Mouse (Mus musculus): ENCODE measurements around the gene Ash1l. TPM values are rescaled to one million over a fixed set of nuclear protein-coding genes. Genes with fewer than 3 reads are reported as not detected.
A peak's percentile ranks its signal among the peaks of the same experiment; 100 is the strongest.
"Not testable (repeated sequence)": the region's sequence is repeated elsewhere in the genome, so short reads cannot be mapped to it uniquely, and the experiment has no call there.

Ash1l gene
- polyA plus RNA-seq, 1 experiment from 2014 or later = 21.3 TPM

- H3K27me3 ChIP-seq = no peaks in the 10 kb centered on the region
- no peak overlapping the region for H3K27ac ChIP-seq
- H3K4me2 ChIP-seq = no peak overlapping the region
- no peak overlapping the region for H3K9ac ChIP-seq
- H3K9me3 ChIP-seq = no peaks in the 10 kb centered on the region
- no peak for ATAC-seq (ENCODE audit: insufficient number of reproducible peaks, low FRiP score, low TSS enrichment, low read depth)
- peaks cover 99% of the 10 kb centered on the region for H3K36me3 ChIP-seq
- no peaks in the 10 kb centered on the region for H3K4me1 ChIP-seq
- WGBS = 82% methylated on average over 2 of the region's 2 CpGs
- H3K4me3 ChIP-seq = no peak overlapping the region
Measured at GRCm38 (mm10) chr3:88925651-88926050, 24.8 kb upstream of the Ash1l start.

- no peak overlapping the region for H3K4me2 ChIP-seq
Measured at GRCm38 (mm10) chr3:88929501-88929900, 20.9 kb upstream of the Ash1l start.

GRCm38 (mm10) chr3:88939071-88939470 lies 11.4 kb upstream of the Ash1l start:
- peaks cover 72% of the 10 kb centered on the region for H3K36me3 ChIP-seq
- WGBS = 93% methylated on average over 10 of the region's 10 CpGs

More at GRCm38 (mm10) chr3:88929501-88929900, 20.9 kb upstream of the Ash1l start:
- H3K27ac ChIP-seq = no peak overlapping the region
- 70% methylated on average over 3 of the region's 3 CpGs for WGBS
- H3K4me3 ChIP-seq = no peak overlapping the region
- peaks cover 93% of the 10 kb centered on the region for H3K36me3 ChIP-seq
- H3K9ac ChIP-seq = no peak overlapping the region
- H3K27me3 ChIP-seq = no peaks in the 10 kb centered on the region
- H3K4me1 ChIP-seq = no peaks in the 10 kb centered on the region
- no peaks in the 10 kb centered on the region for H3K9me3 ChIP-seq
- no peak for ATAC-seq (ENCODE audit: insufficient number of reproducible peaks, low FRiP score, low TSS enrichment, low read depth)

GRCm38 (mm10) chr3:88939749-88940148 lies 10.7 kb upstream of the Ash1l start:
- ATAC-seq (ENCODE audit: insufficient number of reproducible peaks, low FRiP score, low TSS enrichment, low read depth) = no peak
- Histone ChIP-seq H3K4me2 (no peak overlapping the region), H3K36me3 (peaks cover 66% of the 10 kb centered on the region), H3K4me1 (no peaks in the 10 kb centered on the region), H3K9me3 (no peaks in the 10 kb centered on the region), H3K27ac (no peak overlapping the region), H3K4me3 (no peak overlapping the region), H3K27me3 (no peaks in the 10 kb centered on the region), H3K9ac (no peak overlapping the region)
- 65% methylated on average over 3 of the region's 3 CpGs for WGBS

More at GRCm38 (mm10) chr3:88939071-88939470, 11.4 kb upstream of the Ash1l start:
- Histone ChIP-seq H3K27me3 (no peaks in the 10 kb centered on the region), H3K9me3 (no peaks in the 10 kb centered on the region), H3K4me2 (no peak overlapping the region), H3K27ac (no peak overlapping the region), H3K4me3 (no peak overlapping the region), H3K9ac (no peak overlapping the region), H3K4me1 (no peaks in the 10 kb centered on the region)
- ATAC-seq (ENCODE audit: insufficient number of reproducible peaks, low FRiP score, low TSS enrichment, low read depth) = no peak

GRCm38 (mm10) chr3:88942316-88942880 lies 8.0 kb upstream of the Ash1l start:
- H3K27ac ChIP-seq = no peak overlapping the region
- H3K4me3 ChIP-seq = no peak overlapping the region
- no peak overlapping the region for H3K9ac ChIP-seq
- H3K27me3 ChIP-seq = no peaks in the 10 kb centered on the region
- no peak overlapping the region for H3K4me2 ChIP-seq
- WGBS = 94% methylated on average over 10 of the region's 10 CpGs
- peaks cover 43% of the 10 kb centered on the region for H3K36me3 ChIP-seq
- no peak for ATAC-seq (ENCODE audit: insufficient number of reproducible peaks, low FRiP score, low TSS enrichment, low read depth)
- H3K4me1 ChIP-seq = 0 out of 2 replicates have a peak, but pooled peaks cover 2% of the 10 kb centered on the region
- no peaks in the 10 kb centered on the region for H3K9me3 ChIP-seq

DNA sequence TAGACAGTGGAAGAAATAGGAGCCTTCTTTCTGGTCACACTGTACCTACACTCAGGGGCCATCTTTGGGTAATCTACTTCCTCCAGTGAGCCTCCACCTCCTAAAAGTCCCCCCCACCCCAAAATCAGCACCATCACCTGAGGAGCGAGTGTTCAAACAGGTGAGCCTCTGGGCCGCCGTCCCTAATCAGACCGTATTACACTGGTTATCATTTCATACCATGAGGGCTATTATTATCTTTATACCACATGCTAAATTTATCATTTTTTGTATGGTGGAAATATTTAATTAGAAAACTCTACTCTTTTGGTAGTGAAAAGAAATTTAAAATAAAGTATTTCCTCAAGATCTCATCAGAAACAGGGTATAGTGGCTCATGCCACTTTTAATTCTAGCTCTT lies 6.3 kb upstream of the Ash1l start:
- Histone ChIP-seq H3K27ac (no peak overlapping the region), H3K9ac (no peak overlapping the region), H3K27me3 (no peaks in the 10 kb centered on the region), H3K4me3 (no peak overlapping the region), H3K4me2 (no peak overlapping the region), H3K4me1 (peaks cover 14% of the 10 kb centered on the region), H3K36me3 (peaks cover 28% of the 10 kb centered on the region), H3K9me3 (no peaks in the 10 kb centered on the region)
- 89% methylated on average over 4 of the region's 4 CpGs for whole genome bisulfite sequencing
- no peak for ATAC-seq (ENCODE audit: insufficient number of reproducible peaks, low FRiP score, low TSS enrichment, low read depth)

GRCm38 (mm10) chr3:88949786-88950575 lies 441 bp upstream of the Ash1l start:
- Histone ChIP-seq H3K4me1 (peaks cover 30% of the 10 kb centered on the region), H3K4me3 (peak overlapping the region; percentile 84), H3K27me3 (no peaks in the 10 kb centered on the region), H3K36me3 (no peaks in the 10 kb centered on the region), H3K9ac (peak overlapping the region; percentile 91), H3K4me2 (peak overlapping the region; percentile 57), H3K9me3 (no peaks in the 10 kb centered on the region), H3K27ac (peak overlapping the region; percentile 100)
- peak; percentile 91 for ATAC-seq (ENCODE audit: insufficient number of reproducible peaks, low FRiP score, low TSS enrichment, low read depth)
- WGBS = under 1% methylated on average over 62 of the region's 92 CpGs

- Histone ChIP-seq H3K27ac (peak overlapping the region; percentile 100), H3K9ac (peak overlapping the region; percentile 91), H3K4me3 (peak overlapping the region; percentile 84), H3K4me2 (peak overlapping the region; percentile 50), H3K27me3 (no peaks in the 10 kb centered on the region), H3K36me3 (no peaks in the 10 kb centered on the region), H3K4me1 (peaks cover 30% of the 10 kb centered on the region), H3K9me3 (no peaks in the 10 kb centered on the region)
- no peak for ATAC-seq (ENCODE audit: insufficient number of reproducible peaks, low FRiP score, low TSS enrichment, low read depth)
- WGBS = 2% methylated on average over 5 of the region's 5 CpGs
Measured at GRCm38 (mm10) chr3:88951327-88951800, 942 bp downstream of the Ash1l start.

GRCm38 (mm10) chr3:88953246-88953645 lies 2.8 kb downstream of the Ash1l start:
- H3K36me3 ChIP-seq = no peaks in the 10 kb centered on the region
- ATAC-seq (ENCODE audit: insufficient number of reproducible peaks, low FRiP score, low TSS enrichment, low read depth) = no peak
- H3K9ac ChIP-seq = no peak overlapping the region
- H3K27ac ChIP-seq = no peak overlapping the region
- H3K27me3 ChIP-seq = no peaks in the 10 kb centered on the region
- H3K4me3 ChIP-seq = no peak overlapping the region
- peaks cover 21% of the 10 kb centered on the region for H3K4me1 ChIP-seq
- no peaks in the 10 kb centered on the region for H3K9me3 ChIP-seq
- no peak overlapping the region for H3K4me2 ChIP-seq
- 79% methylated on average over 4 of the region's 4 CpGs for WGBS

GRCm38 (mm10) chr3:88953736-88954135 lies 3.3 kb downstream of the Ash1l start:
- H3K9me3 ChIP-seq = no peaks in the 10 kb centered on the region
- H3K4me3 ChIP-seq = no peak overlapping the region
- no peaks in the 10 kb centered on the region for H3K36me3 ChIP-seq
- H3K27ac ChIP-seq = no peak overlapping the region
- no peak overlapping the region for H3K4me2 ChIP-seq
- H3K4me1 ChIP-seq = peaks cover 18% of the 10 kb centered on the region; the same call in 1 of the 2 replicates
- H3K9ac ChIP-seq = no peak overlapping the region
- no peaks in the 10 kb centered on the region for H3K27me3 ChIP-seq
- ATAC-seq (ENCODE audit: insufficient number of reproducible peaks, low FRiP score, low TSS enrichment, low read depth) = no peak

DNA sequence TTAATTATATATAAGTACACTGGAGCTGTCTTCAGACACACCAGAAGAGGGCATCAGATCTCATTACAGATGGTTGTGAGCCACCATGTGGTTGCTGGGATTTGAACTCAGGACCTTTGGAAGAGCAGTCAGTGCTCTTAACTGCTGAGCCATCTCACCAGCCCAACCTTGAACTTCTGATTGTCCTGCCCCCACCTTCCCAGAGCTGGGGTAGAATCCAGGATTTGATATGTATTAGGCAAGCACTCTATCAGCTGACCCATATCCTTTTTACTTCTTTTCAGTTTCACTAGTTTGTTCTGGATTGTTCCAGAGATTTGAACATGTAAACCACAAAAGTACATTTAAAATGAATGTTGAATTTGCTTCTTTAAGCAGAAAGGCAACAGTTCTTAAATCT lies 12.8 kb downstream of the Ash1l start:
- not testable (repeated sequence) for H3K9ac ChIP-seq; H3K27me3 ChIP-seq; H3K9me3 ChIP-seq; H3K4me3 ChIP-seq; H3K4me1 ChIP-seq; H3K27ac ChIP-seq; H3K4me2 ChIP-seq; ATAC-seq (ENCODE audit: insufficient number of reproducible peaks, low FRiP score, low TSS enrichment, low read depth)
- peaks cover 17% of the 10 kb centered on the region for H3K36me3 ChIP-seq

DNA sequence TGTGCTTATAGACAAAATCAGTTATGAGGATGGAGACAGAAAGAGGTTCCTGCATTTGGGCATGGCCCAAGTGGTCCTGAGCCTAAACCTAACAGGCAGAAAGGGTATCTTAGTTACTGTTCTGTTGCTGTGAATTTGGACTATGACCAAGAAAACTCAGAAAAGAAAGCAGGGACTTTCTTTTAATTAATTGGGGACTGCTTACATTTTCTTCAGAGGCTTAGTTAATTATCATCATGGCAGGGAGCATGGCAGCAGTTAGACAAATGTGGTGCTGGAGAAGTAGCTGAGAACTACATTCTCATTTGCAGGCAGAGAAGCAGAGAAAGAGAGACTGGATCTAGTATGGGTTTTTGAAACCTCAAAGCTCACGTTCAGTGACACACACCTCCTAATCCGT lies 24.6 kb downstream of the Ash1l start:
- 91% methylated on average over 2 of the region's 2 CpGs for WGBS
- Histone ChIP-seq H3K4me3 (no peak overlapping the region), H3K4me1 (no peaks in the 10 kb centered on the region), H3K9ac (no peak overlapping the region), H3K27ac (no peak overlapping the region), H3K36me3 (0 out of 2 replicates have a peak, but pooled peaks cover 3% of the 10 kb centered on the region), H3K27me3 (no peaks in the 10 kb centered on the region), H3K4me2 (no peak overlapping the region), H3K9me3 (no peaks in the 10 kb centered on the region)
- no peak for ATAC-seq (ENCODE audit: insufficient number of reproducible peaks, low FRiP score, low TSS enrichment, low read depth)
